Mouse (Mus musculus) common myeloid progenitor, adult 5-6 weeks (primary cell): Measurements from ENCODE around the gene Atp5k. TPM values are rescaled to one million over a fixed set of nuclear protein-coding genes. Genes with fewer than 3 reads are reported as not detected.

Experiments
- ATAC-seq: replicated peaks from 2 replicates; pipeline ENCODE4 v1.8.0; 2016; ENCODE audit warnings: low read depth, mild to moderate bottlenecking, moderate TSS enrichment, inconsistent platforms; ENCODE audit not compliant: poor library complexity, severe bottlenecking
- total RNA-seq: library from RNA; stranded (forward); fragments of 200-1000, 187-1606 nt; gene quantifications from 2 replicates; pipeline ENCODE4 v1.2.3, GENCODE M21; 2017

Atp5k gene
- 186 and 241 TPM in 2 replicates for total RNA-seq

DNA sequence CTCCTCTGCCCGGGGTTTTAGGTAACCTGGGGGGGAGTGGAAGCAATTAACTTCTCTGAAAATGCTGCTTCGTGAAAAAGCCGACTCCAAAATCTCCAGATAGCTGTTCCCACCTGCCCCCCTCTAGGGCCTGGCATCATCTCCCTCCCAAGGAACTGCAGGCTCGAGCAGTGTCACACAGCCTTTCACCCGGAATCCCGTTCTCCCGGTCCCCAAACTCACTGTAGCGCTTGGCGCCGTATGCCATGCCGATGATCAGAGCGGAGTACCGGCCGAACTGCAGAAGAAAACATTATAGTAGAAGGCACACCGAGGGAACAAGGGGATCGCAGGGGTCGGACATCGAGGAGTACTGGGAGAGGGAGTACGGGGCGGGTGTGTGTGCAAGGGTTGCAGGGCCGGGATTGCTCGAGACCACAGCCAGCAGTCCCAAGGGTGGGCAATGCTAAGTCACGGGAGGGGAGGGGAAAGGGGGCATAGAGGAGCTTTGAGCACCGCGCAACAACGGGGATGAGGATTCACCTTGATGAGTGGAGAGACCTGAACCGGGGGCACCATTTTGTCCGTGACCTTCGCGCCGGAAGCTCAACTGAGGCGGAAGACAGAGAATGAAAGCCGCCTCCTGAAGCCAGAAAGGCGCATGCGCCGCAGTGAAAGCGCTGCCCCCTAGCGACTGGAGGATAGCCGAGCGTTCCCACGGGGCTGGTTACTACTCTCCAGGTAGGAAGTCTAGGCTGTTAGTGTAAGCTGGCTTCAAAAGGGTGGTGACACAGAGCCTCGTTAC is at the start of gene Atp5k:
Gene Atp5k, minus strand, starts transcription at position 645 of the 784 bp plus-strand sequence.
- peak; percentile 98 for ATAC-seq

DNA sequence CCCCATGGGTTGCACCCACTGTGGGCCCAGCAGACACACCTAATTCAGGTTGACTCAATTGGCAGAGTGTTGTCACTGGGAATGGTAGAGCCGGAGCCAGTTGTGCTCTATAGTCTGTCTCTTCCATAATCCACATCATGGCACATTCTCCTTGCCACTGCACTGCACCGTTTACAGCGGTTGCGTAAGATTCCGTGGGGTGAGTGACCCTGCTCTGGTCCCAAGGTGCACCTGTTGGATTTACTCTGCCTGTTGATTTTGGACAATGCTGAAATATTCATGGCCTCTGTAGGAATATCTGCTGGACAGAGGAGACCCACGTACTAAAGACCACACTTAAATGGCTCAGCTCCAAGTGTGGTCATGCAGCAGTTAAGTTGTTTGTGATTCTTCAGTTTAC is 48.8 kb upstream of the Atp5k start:
- no peak for ATAC-seq

DNA sequence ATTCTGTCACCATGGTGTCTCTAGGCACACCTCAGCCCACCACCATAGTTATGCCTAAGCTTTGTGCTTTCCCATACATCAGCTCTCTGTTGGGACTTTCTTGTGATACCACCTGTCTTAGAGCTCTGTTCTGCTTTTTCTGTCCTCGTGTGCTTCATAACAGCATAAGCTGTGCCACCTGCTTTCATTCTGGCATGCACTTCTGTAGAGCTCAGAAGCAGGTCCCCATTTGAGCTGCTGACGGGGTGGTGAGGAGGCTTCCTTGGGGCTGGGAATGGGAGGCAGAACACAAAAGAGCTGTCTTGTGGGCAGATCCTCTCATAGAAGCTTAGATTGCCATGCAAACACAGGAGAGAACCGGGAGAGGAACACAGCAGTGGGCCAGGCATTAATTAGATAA is 41.7 kb upstream of the Atp5k start:
- ATAC-seq, result no peak

DNA sequence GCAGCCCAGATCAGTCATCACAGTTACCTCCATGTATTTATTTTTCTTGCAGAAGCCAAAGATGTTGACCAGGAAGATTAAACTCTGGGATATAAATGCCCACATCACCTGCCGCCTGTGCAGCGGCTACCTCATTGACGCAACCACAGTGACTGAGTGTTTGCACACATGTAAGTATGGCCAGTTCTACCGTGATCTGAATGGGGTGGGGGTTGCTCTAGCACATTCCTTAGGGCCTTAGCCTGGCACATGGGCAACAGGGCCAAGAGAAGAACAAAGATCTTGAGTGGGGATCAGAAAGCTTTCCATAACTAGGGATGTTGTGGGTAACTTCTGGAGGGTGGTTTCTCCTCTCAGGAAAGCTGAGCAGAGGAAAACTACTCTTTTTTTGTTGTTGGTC is 39.5 kb upstream of the Atp5k start:
- no peak for ATAC-seq

DNA sequence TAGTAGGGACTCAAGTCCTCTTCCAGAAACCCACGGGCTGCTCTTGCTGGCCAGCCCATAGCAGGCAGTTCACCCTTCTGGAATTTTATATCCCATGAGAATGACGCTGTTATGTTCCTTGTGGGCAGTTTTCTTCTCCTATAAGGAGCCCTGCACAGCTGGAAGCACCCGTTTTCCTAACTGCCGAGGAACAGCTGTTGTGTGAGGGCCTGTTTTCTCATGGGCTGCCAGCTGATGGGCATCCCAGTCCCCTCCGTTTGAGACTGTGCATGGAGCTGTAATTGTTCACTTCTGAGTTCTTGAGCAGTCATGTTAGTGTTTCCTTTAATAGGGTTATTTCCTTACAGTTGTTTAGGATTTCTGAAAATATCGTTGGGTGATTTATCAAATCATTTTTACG is 35.4 kb upstream of the Atp5k start:
- ATAC-seq, result no peak

DNA sequence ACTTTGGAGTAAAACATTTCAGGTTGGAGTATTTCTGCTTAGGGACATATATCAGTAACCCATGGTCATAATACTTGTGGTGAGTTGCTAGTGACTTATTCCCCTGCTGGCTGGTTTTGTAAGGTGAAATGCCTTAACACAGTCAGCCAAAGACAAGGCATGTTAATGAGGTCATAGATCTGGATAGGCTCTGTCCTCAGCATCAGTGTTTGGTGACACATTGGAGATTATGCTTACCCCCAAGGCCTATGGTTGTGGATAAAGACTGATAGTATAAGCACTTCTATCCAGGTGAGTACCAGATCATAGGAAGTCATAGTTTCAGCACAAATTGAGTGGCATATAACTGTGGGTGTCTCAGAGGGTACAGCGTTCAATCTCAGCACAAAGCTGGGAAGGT is 32.4 kb upstream of the Atp5k start:
- no peak for ATAC-seq

DNA sequence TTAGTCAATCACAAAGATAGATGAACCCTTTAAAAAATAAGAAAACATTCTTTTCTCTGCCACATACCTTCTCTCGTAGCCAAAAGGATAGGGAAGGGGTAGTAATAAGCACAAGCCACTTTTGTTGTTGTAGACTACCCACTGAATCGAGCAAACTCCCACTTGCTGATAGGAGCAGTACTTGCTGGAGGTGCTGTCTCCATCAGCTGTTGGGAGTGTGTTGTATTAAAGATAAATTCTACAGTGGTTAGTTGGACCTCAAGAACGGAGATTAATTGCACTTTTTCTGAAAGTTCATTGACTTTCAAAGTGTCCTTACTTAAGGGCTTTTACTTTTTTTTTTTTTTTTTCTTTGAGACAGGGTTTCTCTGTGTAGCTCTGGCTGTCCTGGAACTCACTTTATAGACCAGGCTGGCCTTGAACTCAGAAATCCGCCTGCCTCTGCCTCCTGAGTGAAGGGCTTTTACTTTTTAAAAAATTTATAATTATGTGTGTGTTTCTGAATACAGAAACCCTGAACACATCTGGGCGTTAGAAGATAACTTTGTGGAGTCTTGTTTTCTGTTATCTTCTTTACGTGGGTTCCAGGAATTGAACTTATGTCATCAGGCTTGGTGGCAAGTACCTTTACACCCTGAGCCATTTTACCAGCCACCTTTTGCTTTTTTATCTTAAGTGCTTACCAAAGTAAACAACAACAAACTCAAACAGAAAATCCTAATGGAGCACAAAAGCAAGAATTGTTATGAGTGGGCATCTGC is 31.1 kb upstream of the Atp5k start:
- no peak for ATAC-seq

DNA sequence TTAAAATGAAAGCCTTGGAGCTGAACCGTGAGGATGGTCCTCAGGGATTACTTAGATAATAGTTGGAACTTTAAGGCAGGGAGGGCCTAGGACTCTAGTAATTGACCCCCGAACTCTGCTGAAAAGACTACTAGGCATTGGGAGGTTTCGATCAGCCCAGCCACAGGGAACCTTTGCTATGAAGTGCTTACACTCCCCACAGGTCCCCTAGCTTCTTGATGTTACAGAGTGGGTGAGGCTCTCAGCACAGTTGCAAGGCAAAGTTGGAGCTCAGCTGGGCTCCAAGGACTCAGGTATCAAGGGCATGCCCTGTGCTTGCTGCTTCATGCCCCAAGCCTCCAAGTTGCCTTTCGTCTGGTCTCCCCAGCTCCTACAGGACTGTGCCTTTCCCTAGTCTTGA is 28.2 kb upstream of the Atp5k start:
- no peak for ATAC-seq

DNA sequence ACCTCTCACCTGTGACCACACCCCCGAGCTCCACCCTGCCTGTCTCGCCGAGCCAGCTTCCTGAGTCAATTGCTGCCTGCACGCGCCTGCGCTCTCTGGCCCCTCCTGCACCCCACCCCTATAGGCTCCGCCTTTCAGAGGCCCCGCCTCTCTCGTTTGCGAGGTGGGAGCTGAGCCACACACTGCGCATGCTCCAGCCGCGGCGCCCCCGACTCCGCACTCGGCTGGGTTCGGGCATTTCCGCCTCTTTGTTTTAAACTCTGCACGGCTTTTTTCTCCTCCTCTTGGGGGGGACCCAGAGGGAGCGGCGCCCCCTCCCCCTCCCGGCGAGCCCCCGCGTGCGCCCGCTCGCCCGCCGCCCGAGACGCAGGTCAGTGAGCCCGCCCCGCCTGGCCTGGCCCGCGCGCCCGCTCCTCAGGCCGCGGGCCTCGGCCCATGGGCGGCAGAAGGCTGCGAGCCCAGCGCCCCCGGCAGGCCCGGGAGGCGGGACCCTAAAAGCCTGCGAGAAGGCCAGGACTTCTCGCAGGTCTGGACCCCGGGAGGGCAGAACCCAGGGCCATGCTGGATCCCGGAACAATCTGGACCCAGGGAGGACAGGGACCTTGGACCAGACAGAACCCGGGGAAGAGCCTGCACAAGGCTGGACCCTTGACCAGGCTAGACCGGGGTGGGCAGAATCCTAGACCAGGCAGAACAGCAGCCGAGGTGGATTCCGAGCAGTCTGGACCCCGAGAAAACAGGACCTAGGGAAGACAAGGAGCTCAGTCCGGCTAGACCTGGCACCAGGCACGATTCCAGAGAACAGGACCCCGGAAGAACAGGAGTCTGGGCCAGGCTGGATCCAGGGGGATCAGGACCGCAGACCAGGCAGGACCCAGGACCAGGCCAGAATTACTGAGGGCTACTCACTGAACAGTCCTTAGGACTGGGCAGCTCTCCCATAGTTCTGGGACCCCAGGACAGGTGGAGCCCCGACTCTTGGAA is 27.1 kb upstream of the Atp5k start, which contains the start of gene Pcgf3:
Gene Pcgf3, plus strand, starts transcription at position 151 of the 984 bp plus-strand sequence.
- ATAC-seq, result peak; percentile 95

DNA sequence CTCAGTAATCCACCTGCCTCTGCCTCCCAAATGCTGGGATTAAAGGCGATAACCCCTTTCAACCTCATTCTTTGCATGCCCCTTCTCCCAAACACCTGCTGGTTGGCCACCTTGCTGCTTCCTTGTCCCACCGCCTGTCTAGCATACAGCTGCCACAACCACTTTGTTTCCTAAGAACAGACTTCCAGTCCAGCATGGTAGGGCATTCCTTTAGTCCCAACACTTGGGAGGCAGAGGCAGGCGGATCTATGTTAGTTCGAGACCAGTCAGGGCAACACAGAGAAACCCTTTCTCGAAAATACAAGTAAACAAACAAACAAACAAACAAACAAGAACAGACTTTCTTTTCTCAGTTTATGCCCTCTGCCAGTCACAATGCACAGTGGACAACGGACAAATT is 26.2 kb upstream of the Atp5k start:
- ATAC-seq, result no peak

DNA sequence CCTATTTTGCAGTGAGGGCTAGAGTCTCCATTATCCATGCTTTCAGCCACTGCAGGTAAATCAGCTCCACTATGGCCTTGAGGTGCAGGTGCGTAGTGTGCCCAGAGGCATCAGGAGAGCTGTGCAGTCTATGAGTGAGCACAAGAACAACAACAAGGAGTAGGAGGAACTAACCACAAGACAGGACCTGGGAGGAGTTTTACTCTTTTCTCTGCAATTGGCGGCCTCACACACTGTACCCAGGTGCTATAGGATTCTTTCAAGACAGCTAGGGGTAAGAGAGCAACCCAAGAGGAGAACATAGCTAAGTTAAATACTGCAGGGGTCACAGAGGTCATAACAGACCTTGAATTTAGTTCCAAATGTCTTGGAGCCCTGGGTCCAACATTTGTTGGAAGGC is 24.5 kb upstream of the Atp5k start:
- ATAC-seq, result no peak

DNA sequence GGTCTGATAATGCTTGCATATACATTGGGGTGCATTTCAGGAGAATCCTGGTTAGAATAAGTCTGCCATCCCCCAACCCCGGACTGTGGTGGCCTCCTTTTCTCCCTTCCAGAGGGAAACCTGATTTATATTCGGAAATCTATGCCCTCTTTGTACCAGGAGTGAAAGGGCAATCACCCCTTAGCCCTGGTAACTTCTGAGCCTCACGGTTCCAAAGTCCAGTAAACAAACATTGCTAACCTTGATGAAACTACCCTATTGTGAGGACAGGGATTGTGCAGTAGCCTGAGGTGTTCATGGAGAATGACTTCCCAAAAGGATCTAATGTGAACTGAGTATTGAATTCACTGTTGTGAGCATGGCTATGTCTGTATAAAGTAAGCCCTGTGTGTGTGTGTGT is 19.8 kb upstream of the Atp5k start:
- ATAC-seq, result no peak

DNA sequence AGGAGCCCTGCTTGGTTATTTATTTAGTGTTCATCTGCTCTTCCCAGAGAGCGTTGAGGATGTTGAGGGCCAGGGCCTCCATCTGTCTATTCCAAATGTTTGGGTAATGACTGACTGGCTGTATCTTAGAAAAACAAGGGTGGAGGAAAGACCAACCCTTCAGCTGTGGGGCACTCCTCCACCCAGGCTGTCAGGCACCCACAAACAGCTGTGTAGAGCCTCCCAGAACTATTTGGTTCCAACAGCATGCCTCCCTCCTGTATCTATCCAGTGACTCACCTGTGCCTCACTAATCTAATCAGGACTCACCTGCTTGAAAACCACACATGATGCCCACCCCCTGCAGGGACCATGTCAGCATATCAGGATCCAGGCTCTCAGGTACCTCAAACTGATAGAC is 18.2 kb upstream of the Atp5k start:
- ATAC-seq, result no peak

DNA sequence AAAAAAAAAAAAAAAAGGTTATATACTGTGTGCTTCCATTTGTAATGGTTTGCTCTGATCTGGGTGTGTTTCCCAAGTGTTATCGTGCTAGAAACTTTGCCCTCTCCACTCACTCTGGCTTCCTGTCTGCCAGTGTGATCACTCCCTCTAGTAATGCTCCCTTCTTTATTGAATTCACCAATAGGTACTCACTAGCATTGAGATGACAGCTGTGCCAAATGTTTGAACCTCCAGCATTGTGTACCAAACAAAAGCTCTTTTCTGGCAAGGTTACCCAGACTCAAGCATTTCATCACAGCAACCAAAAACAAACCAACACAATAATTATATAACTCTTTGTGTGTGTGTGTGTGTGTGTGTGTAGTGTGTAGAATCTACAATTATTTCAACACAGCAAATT is 17.4 kb upstream of the Atp5k start:
- ATAC-seq, result no peak

DNA sequence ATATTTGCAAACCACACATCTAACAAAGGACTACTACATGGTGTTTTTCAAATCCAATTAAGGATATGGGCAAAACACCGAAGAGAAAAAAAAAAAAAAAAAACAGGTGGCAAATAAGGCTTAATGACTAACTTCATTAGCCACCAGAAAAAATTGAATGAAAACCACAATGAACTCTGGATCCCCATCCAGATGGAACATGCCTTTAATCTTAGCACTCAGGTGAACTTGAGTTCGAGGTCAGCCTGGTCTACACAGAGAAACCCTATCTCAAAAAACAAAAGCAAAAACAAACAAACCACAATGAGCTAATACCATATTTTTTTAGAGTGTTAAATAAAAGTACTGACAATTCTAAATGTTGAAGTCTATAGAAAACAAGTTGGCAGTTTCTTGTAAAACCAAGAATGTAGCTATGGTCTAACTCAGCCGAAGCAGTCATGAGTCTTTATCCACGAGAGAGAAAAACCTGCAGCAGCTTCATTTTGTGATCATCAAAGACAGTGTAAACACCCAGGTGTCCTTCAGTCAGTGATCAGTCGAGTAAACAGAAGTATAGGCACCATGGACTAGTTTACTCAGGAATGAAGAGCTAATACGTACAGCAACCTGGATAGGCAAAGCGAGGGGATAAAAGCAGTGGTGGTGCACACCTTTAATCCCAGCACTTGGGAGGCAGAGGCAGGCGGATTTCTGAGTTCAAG is 16.7 kb upstream of the Atp5k start:
- ATAC-seq, result no peak

DNA sequence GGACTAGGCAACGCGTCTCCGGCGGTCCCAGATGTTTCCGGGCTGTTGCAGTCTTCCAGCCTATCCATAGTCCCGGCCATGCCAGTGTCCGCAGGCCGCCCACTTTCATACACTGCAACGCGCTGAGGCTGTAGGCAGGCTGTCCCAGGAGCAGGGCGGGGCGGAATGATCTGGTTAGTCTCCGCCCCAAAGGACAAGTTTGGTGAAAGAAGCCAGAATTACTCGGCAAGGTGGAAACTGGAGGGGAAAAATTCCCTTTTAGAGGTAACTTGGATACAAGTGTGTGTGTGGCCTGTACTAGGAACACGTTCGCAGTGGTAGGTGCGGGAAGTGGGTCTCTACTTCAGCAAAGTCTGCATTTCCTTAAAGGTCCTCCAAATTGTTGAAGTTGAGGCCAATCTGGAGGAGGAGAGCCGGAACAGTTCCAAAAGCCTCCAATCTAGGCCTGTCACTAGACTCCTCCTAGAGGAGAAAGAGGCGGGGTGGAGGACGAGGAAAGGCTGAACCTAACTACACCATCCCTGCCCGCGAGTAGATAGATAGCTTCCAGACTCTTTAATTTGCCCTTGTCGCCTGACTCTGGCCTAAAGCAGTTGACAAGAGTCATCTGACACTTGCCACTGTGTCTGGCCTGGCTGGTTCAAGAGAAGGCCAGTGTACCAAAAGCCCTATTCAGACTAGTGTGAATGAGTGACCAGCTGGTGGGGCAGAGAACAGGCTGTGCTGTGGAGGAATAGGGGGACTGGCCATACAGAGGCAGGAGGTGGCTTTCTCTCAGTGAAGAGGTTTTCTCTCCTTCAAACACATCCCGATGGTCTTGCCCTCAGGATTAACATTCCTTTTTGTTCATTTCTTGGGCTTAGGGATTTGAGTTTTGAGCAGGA is 14.8 kb upstream of the Atp5k start, which contains the start of gene Mfsd7a:
Gene Mfsd7a, minus strand, starts transcription at position 107 of the 884 bp plus-strand sequence.
- ATAC-seq, result peak; percentile 88

DNA sequence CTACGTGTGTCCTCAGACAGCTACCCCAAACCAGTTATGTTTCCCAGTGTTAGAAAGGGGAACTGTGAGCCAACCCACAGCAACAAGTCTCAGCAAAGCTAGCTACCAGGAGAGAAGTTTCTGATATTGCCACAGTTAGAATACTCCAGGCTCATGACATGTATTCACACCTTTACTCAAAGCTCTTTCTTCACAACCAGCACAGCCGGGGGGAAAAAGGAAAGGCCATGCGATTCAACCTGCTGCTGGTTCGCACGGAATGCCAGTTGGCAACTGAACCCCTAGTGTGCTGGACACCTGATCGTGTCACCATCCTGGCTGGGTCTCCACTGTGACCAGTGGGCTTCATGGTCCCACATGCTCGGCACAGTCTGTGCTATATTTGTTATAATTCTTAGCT is 13.6 kb upstream of the Atp5k start:
- ATAC-seq, result 0 out of 2 replicates have a peak, but pooled peaks have one; percentile 13

DNA sequence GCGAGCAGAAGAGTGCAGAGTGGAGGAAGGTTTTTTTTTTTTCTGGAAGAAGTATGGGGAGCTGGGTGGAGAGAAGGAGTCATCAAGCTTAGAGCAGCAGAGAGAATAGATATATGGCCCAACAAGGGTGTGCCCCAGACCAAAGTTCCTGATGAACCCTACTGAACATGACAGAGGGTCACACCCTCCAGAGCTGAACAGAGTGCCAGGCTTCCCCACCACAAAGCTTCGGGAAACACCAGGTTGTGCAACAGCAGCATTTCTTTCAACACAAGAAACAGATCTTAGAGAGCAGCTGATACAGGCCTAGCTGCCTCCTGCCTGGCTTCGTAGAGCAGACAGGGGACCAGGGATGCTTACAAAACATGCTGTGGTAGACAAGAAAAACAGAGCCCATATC is 12.7 kb upstream of the Atp5k start:
- peak; percentile 17 for ATAC-seq

DNA sequence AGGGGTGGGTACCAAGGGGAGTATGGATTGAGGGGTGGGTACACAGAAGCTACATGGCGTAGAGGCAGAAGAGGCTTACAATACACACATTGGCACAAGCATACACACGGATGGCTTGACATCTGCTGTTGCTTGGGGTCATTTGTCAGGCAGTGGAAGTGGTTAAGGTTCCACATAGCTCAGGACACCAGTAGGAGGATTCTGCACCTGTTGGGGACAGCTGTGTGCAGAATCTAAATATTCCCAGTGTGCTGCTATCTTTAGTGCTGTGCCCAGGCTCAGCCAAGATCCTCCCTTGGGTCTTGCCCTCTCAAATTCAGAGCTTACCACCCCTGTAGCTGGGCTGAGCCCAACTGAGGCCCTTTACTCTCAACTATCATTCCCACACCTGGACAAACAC is 1.9 kb upstream of the Atp5k start:
- ATAC-seq, result no peak
